Mouse (Mus musculus) spleen, postnatal 36 days (tissue): Measurements from ENCODE around the gene Rapgef4.
A peak's percentile ranks its signal among the peaks of the same experiment; 100 is the strongest.
"Not testable (repeated sequence)": the region's sequence is repeated elsewhere in the genome, so short reads cannot be mapped to it uniquely, and the experiment has no call there.

Experiments used
- DNase-seq, 2 experiments: peaks; one replicate each; pipeline ENCODE4 v3.0.0; 2022; ENCODE audit warnings: low spot score in 2 of 2, mixed read lengths in 1 of 2

Rapgef4 gene

DNA sequence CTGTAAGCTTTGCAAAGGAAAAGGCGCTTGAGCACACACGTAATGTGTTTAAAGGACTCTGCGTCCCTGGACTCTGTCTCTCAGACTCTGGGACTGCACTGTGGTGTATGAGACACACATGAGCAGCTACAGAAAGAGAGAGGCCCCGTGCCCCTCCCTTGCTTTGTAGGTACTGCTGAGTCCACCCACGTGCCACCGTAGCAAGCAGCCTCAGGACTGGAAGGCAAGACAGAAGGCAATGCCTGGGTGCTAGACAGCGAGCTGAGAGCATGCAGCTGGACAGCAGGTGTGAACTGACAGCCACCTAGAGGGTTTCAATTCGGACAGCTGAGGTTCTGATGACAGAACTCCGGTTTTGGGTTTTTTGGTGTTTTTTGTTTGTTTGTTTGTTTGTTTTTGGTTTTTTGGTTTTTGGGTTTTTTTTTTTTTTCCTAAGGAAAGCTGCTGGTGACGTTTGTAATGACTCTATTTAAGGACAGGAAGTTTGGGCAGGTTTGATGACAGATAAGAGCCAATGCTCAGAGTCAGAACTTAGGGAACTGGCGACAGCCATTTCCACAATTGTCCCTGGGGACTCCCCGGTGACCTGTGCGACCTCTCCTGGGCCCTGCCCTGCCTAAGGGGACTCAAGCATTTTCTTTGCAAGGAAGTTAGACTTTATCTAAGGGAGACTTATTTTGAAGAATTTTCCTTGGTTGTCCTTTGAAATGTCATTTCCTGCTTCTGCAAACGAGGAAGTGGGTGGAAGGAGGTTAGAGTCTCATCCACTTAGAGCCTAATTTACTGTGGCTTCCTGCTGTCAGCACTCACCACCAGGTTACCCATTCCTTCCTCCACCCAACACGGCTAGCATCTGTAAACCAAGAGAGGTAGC, 136.3 kb downstream of the Rapgef4 start:
- DNase-seq, result peak; percentile 69 to 70

GRCm38 (mm10) chr2:72120211-72120610, 139.2 kb downstream of the Rapgef4 start:
- no peak for DNase-seq

DNA sequence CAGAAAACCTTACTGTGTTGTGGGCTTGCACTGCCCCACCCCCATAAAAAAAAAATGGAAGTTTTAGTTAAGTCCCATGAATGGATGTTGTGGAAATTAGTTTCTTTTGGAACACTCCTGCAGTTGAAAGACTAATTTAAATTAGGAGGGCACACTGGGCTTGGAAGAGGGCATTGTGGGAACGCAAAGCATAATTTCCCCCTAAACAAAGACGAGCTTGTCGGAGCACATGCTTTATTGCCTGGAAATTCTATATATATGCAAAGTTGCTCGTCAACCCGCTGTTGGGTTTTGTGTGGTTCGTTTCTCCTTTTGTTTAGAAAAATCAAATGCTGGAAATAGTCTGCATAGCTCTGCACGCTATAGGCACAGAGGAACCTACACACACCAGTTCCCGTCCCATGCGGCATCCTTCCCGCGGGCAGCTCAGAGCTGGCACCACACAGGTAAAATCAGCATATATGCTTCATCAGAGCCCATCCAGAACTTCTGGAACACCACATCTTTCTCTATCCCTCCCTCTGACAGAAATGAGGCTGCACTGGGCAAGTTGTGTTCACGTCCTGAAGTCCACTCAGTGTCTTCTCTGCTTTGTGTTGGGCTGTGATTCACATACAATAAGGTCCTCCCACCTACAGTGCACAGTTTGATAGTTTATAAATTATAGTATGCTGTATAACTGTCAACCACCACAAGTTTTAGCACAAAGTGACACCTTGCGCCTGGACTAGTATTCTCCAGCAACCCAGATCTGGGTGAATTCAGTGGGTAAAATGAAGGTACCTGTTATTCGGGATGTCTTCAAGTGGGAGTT, 141.6 kb downstream of the Rapgef4 start:
- DNase-seq, result no peak

DNA sequence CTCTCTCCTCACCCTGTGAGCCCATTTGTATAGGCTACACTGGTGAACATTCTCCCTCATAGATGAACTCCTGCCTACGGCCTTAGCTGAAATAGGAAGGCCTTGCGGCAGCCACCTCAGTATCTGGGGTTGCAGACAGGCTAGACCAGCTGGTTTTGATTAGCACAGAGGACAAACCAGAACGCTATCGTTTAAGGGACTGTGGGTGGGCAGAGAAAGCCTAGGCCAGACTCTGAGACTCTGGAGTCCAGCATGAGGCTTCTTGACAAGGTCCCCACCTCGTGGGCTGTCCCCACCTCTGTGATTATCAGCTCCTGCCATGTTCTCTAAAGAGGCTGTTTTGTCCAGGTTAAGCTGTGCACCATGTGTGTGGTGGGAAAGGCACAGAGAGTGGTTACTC, 142.8 kb downstream of the Rapgef4 start:
- no peak for DNase-seq

GRCm38 (mm10) chr2:72125786-72126185, 144.7 kb downstream of the Rapgef4 start:
- no peak for DNase-seq

- no peak for DNase-seq
These were observed 145.4 kb downstream of the Rapgef4 start for GRCm38 (mm10) chr2:72126411-72126810.

- DNase-seq, result no peak
These were observed 148.7 kb downstream of the Rapgef4 start for GRCm38 (mm10) chr2:72129612-72130311.

GRCm38 (mm10) chr2:72132222-72132621, 151.2 kb downstream of the Rapgef4 start:
- no peak for DNase-seq

DNA sequence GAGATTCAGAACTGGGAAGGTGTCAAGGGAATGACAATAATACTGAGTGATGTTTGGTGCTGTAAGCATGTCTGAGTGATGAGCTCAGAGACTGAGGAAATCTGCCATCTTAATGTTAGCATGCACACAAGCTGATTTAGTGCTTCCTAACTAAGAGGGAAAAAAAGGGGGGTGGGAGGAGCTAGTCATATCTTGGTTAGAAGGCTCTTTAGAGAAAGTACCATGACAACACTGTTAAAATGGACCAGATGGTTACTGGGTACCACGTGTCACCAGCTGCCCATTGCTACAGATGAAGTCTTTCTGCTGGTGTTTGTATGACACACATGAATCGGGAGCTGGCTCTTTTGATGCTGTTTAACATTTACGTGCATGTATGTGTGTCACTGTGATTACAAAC, 155.0 kb downstream of the Rapgef4 start:
- no peak for DNase-seq

DNA sequence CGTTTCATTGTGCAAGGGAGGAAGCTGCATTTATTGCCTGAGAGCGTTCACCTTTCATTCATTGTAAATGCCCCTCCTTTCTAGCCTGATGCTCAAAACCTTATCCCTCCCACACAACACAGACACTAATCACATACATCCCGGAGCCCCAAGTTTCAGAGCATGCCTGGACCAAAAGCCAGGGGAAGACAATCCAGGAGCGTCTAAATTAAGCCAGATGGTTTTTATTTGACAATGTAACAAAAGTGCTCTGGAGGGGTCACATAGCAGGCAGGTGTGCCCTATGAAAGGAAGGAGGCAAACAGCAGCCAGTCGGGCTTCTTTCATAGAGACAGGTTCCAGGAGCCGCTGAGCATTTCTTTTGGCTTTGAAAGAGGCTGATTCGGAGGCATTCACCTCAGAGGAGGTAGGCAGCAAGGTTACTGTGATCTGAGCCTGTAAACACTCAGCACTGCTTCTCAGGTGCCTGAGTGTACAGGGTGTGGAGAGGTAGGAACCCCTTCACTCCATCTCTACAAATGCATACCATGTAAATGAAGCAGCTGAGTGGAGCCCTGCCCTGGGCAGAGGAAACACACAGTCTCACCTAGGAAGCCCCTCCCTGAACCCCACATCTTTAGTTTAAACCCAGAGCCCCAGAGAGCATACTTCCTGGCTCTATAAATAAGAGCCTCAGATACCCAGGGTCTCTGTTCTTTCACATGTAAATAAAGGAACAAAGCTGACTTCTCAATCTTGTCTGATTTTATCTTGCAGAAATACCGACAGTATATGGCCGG, 155.6 kb downstream of the Rapgef4 start:
- DNase-seq, result peak; percentile 83

- DNase-seq, result peak; percentile 73 to 74
These were observed 159.1 kb downstream of the Rapgef4 start for GRCm38 (mm10) chr2:72139863-72140845.

DNA sequence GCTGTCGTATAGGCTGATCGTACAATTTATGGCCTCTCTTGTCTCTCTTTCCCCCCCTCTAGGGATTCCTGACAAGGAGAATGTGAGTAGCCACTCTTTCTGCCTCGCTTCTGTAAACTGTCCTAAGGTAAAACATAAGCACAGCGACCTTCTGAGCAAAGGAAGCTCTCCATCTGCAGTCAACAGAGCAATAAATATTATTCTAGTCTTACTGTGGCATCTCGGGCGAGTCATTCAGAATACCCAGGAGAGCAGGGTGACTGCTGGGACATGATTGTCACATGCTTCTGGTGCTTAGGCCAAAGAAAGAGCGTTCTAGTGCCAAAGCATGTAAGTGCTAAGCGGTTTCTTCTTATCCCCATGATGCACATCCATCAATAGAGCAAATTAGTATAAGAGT, 160.1 kb downstream of the Rapgef4 start:
- DNase-seq, result peak; percentile 52 to 55

- not testable (repeated sequence) for DNase-seq
These were observed 160.7 kb downstream of the Rapgef4 start for GRCm38 (mm10) chr2:72141732-72142131.

GRCm38 (mm10) chr2:72143413-72143812, 162.4 kb downstream of the Rapgef4 start:
- no peak for DNase-seq

DNA sequence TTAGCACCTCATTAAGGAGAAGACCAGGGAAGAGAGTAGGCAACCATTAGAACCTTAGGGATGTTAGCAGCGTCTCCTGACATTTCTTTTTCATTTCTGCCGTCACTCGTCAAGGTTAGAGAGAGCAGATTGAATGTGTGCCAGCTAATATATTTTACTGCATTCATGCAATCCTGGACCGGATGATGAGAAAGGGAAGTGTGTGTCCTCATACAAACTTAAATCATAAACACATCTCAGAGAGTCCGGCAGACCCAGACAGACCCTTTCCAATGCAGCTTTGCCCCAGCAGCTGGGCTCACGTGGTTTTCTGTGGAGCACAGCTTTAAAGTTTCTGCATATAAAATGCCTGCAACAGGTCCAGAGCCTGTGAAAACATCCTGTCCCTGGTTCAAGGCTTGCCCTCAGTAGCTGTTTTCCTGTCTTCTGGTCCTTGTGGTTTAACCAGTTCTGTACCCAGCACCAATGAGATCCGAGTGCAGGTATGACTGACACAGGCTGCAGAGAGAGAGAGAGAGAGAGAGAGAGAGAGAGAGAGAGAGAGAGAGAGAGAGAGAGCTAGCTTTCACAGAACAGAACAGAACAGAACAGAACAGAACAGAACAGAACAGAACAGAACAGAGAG, 163.6 kb downstream of the Rapgef4 start:
- no peak for DNase-seq

DNA sequence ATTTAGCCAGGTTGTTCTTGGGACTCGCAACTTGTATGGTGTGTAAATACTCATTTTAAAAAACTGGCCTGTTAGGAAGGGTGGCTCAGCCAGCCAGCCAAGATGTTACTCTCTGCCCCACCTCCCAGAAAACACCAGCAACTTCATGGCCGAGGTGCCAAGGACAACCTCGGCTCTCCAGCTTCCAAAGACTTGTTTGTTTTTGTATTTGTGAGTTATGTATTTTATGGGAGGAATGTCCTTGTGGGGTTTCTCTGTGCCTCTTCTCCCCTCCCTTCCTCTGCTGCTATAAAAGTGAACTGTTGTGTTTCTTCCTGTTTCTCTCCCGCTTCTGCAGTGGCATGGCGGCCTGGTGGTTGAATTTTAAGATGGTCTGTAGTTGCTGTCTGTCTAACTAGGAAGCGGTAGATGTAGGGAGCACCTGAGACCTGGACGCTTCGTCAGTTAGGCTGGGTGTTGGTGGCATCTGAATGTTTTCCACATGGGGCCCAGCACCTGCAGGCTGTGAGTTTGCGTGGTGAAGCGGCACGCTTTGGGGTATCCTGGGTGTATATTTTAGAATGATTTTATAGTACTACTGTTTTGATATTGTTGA, 164.3 kb downstream of the Rapgef4 start:
- peak in 1 of 2 experiments; percentile 30 for DNase-seq

GRCm38 (mm10) chr2:72146061-72146460, 165.0 kb downstream of the Rapgef4 start:
- DNase-seq, result no peak

DNA sequence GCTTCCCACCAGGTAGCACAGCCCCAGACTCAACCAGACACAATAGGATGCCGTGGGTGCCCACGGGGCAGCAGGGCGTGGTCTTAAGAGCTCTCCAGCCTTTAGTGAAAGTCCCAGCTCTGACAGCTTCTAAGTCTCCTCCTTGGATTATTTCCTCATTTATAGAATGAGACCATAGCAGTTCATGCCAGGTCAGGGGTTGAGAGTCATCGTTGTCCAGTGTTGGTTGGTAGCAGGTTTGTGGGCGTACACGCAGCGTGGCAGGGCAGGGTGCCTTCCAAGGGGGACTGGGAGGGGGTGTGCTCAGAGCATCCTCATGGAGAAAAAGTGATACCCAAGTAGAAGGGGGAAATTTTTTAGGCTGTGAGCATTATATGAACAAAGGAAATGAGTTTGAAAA, 166.2 kb downstream of the Rapgef4 start:
- DNase-seq, result no peak

DNA sequence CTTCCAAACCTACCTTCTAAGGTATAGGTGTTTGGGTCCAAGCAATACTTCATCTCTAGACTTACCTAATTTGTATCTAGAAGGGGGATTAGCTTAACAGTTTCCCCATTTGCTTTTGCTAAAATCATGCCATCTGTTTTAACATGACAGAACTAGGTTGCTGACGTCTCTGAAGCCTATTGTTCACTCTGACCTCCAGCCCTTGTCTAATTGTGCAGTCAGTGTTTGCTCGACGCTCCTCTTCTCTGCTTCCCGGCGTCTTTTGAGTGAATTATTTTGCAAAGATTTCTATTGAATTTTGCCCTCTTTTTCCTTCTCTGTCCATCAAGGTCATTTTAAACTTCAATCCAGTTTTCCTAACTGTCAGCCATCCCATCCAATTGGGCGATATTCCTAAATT, 166.7 kb downstream of the Rapgef4 start:
- DNase-seq, result no peak
